Mouse (Mus musculus): ENCODE results near the gene Pir. TPM values are rescaled to one million over a fixed set of nuclear protein-coding genes. Genes with fewer than 3 reads are reported as not detected.

The Pir gene
- total RNA-seq, 2 experiments from 2014 or later: 0.99 to 1.0 TPM

DNA sequence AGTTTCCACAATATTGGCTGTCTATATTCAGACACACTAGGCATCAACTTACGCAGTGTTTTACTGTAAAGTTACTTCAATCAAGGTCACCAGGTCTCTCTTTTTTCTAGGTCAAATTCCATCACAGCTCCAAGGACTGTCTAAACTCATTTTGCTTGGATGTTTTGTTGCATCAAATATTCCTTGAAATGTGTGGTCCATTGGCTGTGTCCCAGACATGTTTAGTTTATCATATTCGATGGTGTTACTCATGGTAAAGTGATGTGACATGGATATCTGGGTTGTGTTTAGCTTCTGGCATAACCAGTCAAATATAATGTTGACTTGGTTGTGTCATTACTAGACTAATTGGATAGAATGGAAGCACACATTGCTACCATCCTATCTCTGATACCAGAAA is 61.2 kb downstream of the Pir start:
- ATAC-seq (replicated peaks; ENCODE audit: poor library complexity): no peak

DNA sequence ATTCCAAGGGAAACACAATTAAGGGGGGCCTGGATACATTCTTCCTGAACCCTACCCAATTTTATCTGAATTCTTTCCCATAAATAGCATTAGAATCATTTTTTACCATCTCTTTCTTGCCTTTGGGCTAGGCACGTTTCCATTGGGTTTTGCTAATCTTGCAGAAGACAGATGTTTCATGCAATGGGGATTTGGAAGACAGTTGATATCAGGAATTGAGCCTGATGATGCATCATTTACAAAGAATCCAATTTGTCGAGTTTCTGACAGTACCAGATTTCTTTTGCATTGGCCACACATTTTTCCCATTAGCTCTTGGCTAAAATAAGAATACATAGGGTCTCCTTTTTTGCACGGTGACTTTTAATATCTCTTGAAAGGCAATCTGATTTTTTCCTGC is 61.6 kb downstream of the Pir start:
- ATAC-seq (replicated peaks; ENCODE audit: poor library complexity): no peak

DNA sequence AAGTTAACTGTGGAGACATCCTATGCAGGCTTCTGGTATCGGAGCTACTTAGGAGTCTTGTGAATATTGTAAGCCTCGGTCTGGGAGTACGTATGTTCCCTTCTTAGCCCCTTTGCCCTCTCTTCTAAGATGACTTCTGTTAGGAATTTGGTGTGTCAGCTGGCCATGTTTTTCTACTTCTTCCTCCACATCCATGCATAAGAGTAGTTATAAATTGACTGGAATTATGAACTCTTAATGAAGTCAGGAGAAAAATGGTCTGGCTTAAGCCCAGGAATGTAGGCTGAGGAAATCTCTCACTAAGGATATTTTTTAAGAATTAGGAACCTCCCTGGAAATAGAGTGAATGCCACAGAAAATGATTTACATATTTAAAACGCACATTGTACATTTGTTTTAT is 69.4 kb downstream of the Pir start:
- no peak for ATAC-seq (replicated peaks; ENCODE audit: poor library complexity)

DNA sequence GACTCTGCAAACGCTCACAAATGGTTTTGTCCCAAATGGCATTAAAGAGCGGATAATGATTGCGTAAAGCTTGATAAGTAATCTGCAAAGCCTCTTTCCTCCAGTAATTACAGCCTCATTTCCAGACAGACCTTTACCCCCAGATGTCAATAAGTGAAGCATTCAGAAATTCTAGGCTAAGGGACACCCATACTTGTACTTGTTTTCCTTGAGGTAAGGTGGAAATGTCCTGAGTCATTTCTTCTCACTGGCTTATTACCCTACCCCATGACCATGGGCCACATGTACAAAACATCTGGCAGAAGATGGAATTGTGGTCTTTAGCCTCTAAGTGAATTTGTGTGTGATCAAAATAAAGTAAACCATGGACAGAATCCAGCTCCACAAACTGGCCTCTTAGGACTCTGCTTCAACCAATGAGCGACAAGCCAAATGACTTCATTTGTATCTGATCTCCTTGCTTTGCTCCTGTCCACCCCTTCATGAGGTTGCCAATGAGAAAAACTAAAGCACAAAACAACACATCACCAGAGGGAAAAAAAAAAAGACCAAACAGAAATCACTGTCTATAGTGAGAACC is 76.3 kb downstream of the Pir start:
- ATAC-seq (replicated peaks; ENCODE audit: poor library complexity): no peak

DNA sequence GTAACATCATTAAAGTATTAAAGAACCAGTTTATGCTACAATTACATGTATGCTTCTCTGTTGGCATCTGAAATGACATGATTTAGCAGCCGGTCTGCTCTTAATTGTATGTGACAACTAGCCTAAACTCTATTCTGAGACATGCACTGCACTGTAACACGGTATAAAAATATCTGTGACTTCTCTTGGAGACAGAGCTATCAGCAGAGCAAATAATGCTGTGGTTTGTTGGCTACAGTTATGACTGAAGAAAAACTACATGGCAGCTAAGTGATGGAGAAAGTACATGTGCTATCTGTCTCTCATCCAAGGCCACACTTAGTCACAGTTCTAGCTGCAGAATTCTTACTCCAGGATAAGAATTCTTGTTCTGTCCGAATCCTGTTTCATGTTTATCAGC is 79.8 kb downstream of the Pir start:
- ATAC-seq (replicated peaks; ENCODE audit: poor library complexity): no peak

DNA sequence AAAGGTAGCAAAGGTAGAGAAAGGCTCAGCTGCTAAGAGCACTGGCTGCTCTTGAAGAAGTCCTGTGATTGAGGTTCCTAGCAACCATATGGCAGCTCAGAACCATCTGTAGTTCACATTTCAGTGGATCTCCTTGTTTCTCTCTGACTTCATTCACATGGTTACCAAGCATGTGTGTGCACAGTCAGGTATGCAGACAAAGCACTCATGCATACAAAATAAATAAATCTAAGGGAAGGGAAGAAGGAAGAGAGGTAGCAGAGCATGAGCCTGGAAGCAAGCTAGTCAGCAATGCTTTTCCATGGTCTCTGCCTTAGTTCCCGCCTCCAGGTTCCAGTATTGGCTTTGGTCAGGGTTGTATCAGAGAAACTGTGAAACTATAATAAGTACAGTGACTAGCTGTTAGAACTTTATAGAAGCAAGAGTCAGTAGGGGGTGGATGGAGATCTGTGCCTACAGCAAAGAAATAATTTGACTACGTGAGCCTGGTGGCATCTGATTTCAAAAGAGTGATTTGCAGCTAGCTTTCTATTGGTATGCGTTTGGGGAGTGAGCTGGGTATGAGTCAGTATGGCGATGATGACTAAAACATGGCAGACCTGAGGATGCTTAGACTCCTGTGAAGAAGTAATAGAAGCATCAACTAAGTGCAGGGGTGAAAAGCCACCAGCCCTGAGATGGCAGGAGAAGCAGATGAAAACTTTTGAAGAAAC is 96.1 kb downstream of the Pir start:
- ATAC-seq (replicated peaks; ENCODE audit: poor library complexity): no peak

DNA sequence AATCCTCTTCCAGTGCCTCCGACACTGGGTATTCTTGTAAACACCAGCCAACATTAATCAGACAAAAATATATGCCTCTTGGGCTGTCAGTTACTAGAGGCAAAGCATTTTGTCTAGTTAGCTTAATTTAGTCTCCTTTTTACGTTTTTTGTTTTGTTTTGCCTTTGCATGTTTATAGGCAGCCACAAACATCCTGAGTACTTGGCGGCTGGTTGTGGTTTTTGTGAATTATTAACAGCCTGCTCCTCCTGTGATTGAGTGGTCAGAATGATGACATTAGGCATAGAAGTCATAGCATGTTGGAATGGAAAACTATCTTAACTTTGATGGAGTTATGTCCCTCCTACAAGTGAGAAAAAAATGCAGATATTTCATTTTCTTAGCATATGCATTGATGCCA is 101.4 kb downstream of the Pir start:
- no peak for ATAC-seq (replicated peaks; ENCODE audit: poor library complexity)

DNA sequence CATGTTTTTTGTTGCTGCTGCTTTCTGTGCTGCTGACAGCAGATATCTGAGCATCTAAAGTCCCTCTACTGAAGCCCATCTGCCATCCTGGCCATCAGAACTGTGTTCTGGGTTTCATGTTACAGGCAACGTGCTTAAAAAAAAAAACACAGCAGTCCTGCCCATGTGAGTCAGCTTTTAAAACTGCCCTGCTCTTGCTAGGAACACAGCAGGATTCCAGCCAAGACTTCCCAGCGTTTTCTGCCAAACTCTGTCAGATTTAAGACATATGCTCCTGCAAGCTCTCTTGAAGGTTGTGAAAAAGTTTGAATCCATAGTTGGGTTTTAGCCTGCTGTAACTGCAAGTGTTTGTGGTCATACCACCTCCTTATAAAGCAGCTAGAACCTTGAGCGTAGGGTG is 103.9 kb downstream of the Pir start, which contains the start of gene Vegfd:
Vegfd (plus strand) TSS at position 298 of the 400 bp plus-strand sequence.
- ATAC-seq (replicated peaks; ENCODE audit: poor library complexity): no peak

DNA sequence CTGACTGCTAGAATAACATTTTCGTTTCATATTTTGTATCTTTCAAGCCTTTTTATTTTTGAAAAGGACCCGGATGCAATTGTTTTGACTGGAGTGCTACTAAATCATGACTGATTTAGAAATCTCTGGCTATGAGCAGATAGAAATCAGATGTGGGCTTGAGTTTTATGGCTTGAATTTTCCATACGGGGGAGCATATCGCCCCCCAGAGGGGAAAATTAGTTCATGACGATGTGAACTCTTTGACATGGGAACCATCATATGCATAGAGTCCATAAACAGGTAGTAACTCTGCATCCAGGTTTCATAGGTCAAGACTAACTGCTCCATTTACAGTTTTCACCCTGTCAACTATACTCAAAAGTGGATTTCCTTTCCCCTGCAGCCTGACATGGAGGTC is 105.4 kb downstream of the Pir start:
- no peak for ATAC-seq (replicated peaks; ENCODE audit: poor library complexity)

DNA sequence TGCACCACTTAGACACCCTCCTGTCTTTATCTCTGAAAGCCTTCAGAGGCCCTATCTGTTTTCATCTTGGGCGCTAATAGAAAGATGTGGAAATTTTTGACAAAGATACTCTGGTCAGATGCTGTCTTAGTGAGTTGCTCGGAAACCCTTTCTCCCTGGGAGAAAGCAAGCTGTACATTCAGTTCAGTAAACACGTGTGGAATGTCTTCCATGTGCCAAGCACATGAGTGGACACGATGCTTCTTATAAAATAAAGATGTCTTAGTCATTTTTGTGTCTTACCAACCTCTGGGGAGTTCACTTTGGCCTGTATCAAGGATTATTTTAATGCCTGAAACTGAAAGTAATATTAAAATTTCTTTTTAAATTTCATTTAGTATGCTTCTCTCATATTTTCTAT is 110.5 kb downstream of the Pir start:
- no peak for ATAC-seq (replicated peaks; ENCODE audit: poor library complexity)

DNA sequence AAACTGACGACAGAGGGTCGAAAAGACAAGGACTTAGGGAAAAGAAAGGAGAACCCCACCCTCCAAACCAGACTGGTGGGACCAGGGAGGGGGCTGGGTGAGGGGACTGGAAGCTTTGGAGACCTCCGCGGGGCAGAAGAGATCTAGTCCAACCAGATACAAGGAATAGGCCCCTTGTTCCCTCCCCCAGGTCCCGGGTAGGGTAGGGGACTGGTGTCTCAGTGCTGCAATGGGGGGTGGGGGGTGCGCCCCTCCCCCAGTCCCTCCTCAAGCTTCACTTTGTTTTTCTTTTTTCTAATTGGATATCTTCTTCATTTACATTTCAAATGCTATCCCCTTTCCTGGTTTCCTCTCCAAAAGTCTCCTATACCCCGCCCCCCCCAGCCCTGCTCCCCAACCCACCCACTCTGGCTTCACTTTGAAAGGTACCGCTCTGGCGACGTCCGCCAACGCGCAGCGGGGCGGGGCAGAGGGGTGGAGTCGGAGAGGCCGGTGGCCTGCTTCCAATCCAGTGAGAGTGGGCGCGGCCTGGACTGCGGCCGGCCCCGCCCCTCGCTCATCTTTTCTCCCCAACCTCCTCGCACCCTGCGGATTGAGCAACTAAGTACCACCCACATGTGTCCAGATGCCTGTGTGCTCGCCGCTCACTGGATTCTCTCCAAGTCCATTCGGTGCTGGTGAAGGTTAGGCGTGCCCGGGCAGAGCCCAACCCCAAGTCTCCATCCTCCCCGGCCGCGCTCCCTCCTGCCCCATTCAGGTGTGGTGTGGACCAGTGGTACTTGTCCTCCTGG is 112.6 kb downstream of the Pir start:
- ATAC-seq (replicated peaks; ENCODE audit: poor library complexity): peak; percentile 100

DNA sequence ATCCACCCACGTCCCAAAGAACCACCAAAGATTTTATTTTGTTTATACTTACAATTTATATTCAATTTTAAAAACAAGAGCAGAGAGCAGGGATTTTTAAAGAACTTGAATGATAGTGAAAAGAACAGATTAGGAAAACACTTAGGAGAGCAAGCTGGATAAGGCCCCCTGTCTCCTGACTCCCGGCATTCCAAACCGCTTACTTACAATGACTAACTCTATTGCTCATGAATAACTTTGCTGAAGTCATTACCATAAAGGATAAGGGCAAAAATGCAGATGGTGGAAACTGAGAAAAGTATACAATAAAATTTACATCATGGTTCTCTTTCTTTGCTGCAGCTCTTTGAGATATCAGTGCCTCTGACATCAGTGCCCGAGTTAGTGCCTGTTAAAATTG is 124.9 kb downstream of the Pir start:
- ATAC-seq (replicated peaks; ENCODE audit: poor library complexity): no peak

DNA sequence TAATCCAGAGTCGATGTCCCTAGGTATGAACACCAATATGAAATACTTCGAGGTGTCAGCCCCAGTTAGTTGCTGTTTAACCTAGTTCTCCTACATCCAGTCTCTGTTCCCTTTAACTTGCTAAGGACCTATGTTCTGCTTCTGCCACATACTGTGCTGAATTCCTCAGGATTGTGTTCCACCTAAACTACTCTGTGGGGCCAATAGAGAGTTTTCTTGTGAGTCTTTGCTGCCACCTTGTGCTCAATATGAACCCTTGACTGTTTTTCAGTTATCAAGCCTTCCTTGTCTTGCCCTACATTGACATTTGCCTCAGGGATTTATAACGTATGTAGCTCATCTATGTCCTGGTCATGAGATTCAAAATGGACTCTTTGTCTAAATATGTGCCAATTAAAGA is 129.3 kb downstream of the Pir start:
- peak; percentile 86 for ATAC-seq (replicated peaks; ENCODE audit: poor library complexity)

DNA sequence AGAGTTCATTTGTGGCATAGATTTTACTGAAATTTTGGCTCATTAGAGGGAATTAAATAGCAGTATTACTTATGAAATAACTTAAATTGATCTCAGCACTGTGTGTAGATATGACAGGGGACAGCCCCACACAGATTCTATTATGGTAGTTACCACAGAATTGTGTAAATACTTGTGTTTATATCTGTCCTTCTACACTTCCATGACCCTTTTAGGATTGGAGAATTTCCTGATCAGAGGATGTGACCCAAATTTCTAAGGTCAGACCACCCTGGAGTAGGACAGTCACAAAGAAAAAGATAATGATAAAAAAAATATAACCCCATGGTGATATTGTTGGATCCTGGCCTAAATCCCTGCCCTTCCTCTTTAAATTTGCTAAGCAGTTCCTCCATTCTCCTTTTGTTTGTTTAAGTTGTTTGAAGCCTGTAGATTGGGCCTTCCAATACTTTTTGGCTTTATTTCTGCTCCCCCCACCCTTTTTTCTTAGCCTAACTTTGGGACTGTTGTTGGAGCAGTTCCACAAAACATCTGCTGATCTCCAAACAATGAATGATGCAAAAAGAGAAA is 136.0 kb downstream of the Pir start:
- ATAC-seq (replicated peaks; ENCODE audit: poor library complexity): no peak

DNA sequence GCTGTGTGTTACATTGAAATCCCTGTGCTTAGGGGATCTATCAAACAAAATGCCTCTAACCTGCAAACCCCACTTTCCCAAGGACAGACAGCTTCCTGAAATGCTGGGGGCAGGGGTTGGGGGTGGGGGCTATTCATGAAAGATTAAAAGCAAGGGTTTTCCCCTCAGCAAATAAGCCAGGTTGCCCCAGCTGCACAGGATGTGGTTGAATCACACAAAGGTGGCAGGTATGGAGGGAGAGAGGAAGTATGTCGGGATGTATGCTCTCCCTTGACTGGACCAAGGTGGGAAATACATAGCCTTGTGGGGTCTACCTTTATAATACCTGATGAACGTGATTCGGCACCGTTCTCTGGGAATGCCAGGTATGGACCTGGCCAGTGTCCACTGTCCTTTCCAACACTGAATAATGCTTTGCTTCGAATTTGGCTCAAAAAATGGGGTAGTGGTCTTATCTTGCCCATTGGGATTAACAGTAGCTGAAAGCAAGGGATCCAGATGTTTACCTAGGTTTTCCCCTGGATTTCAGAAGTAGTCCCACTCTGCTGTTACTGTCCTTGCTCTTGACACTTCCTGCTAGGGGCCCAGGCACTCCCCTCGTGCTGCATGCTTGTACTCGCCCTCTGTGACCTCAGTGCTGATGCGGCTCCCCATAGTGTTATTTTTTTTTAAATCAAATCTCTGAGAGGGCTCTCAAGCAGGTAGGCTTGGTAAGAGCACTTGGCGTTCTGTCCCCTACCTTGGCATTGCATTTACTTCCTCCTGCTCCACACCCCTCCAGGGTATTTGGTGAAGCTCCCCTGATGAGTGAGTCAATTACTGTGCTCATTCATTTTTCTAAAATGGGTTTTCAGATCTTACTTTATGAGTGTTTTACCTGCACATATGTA is 137.2 kb downstream of the Pir start:
- no peak for ATAC-seq (replicated peaks; ENCODE audit: poor library complexity)

DNA sequence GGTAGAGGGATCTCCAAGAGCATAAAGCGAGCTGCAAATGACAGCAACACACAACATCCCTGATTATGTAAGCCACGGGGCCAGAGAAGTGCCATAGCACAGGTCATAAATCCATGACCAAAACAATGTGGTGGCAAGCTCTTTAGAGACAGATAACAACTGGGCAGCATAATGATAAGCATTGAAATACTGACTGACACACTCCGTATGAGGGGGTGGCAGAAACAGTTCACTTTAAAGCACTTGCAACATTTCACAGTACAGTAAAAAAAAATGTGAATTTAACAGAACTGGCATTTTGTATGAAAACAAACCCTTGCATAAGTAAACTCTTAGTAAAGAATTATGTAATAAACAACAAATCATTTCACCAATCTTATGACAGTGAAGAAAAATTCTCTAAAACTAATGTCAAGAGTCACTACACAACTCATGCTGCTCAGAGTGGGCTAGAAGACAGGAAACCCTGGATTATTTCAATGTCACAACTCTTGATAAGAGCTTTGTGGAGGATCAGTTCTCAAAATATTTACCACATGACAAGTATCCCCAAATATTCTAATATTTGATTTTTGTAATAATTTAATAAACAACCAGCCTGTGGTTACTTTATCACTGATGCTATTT is 139.2 kb downstream of the Pir start:
- no peak for ATAC-seq (replicated peaks; ENCODE audit: poor library complexity)

DNA sequence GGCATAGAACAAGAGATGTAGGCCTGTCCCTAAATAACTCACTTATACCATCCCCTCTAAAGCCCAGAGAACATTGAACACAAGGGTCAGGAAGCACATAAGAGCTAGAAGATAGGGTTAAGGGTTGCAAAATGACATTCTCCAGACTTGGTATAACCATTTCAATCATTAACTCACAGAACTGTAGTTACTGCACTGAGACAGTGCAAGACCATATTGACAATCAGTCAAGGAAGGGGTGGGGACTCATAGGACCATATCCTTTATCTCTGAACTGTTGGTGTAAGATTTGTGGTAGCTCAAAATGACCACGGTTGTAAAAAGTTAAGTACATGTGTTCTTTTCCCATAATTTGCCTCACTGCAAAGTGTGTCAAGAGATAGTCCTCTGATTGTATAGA is 141.4 kb downstream of the Pir start:
- no peak for ATAC-seq (replicated peaks; ENCODE audit: poor library complexity)

DNA sequence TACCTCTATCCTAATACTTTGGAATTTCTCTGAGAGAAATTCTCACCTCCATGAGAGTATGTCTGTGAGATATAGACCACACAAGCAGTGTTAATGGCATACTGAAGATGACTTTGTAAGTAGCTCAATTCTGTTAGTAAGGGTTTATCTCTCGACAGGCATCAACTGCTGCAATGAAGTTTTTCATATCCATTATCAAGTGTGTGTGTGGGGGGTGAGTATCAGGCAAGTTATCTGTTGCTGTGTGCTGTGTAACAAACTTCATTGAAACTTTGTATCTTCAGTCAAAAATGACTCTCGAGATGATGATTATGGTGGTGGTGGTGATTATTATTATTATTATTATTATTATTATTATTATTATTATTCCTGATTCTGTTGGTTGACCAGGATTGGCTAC is 147.6 kb downstream of the Pir start:
- ATAC-seq (replicated peaks; ENCODE audit: poor library complexity): no peak

DNA sequence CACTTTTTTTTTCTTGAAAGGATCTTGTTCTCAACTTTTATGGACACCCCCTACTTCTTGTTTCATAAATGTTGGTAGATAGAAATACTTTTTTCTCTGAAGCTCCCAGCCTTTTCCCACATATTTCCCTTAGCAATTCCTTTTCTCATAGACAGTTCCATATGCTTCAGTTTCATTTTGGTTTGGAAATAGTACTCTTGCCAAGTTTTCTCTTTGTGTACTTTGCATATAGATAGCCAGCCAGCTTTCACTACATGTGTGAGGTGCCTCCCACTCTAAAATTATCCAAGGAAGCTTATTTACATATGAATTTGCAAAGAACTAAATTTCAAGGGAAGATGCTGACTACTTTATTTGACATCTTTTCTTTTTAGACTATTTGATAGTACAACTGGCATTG is 148.8 kb downstream of the Pir start:
- no peak for ATAC-seq (replicated peaks; ENCODE audit: poor library complexity)

DNA sequence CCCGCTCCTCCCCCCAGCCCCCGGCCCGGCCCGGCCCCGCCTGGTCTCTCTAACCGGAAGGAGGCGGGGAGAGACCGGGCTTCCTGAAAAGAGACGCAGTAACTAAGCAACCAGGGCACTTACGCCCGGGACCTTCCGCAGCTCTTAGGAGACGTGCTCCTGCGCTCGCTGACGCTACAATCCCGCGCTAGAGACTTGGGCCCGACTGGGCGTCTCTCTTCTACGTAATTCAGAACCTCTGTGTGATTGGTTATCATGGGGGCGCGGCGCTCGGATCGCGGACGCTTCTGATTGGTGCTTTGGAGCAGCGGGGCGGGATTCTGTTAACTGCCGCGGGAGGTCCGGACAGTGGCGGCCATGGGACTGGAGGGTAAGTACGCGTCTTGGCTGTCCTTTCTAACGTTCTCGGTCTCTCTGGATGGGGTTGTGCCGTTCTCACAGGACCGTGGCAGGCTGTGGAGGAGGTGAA is 150.3 kb downstream of the Pir start, which contains the start of gene Piga:
Piga (plus strand) TSS at position 317 of the 469 bp plus-strand sequence.
- ATAC-seq (replicated peaks; ENCODE audit: poor library complexity): peak; percentile 96

Data from megakaryocyte progenitor cell, adult 5-6 weeks (primary cell).